Mouse (Mus musculus) MEL (cell line): ENCODE data around the gene Gm17622. TPM values are rescaled to one million over a fixed set of nuclear protein-coding genes. Genes with fewer than 3 reads are reported as not detected.

Experiments used
- polyA plus RNA-seq, 2 experiments: library from polyadenylated mRNA; stranded (reverse) in 1 of 2; unstranded in 1 of 2; fragments of >175 nt in 1 of 2; fragments of >200 nt in 1 of 2; gene quantifications; 2 replicates each; pipeline versions ENCODE4 v1.2.1 to v1.2.4; 2012; ENCODE audit warnings: low replicate concordance in 2 of 2, low read depth in 1 of 2; ENCODE audit not compliant: insufficient read length in 2 of 2, insufficient read depth in 1 of 2, missing spikeins in 1 of 2
- total RNA-seq: library from RNA; depleted of rRNA; stranded (reverse); fragments of 300-350 nt; gene quantifications from 2 replicates; pipeline ENCODE4 v1.2.3, GENCODE M21; 2012; rRNA removed

Gene Gm17622
- total and polyA plus RNA-seq, 3 experiments, result not detected

Other genes starting within 250 kb of the Gm17622 start
- 15.5 and 17.1 TPM in 2 replicates for gene Poc5, start 102.4 kb upstream of the Gm17622 start, total RNA-seq
- 10 to 100 TPM in 1 of 2 experiments, not detected in 1; 25.4 TPM for gene Poc5, start 102.4 kb upstream of the Gm17622 start, polyA plus RNA-seq
- 0.03 and 0.12 TPM in 2 replicates for gene Ankdd1b, start 19.5 kb upstream of the Gm17622 start, total RNA-seq
- gene Ankdd1b, start 19.5 kb upstream of the Gm17622 start, polyA plus RNA-seq, result not detected
- 2.8 and 2.9 TPM in 2 replicates for gene Polk, start 51.8 kb downstream of the Gm17622 start, total RNA-seq
- 1 to 10 TPM in 1 of 2 experiments, not detected in 1; 3.6 TPM for gene Polk, start 51.8 kb downstream of the Gm17622 start, polyA plus RNA-seq
- gene Col4a3bp, start 51.9 kb downstream of the Gm17622 start, total RNA-seq, result 8.8 and 8.9 TPM in 2 replicates
- gene Col4a3bp, start 51.9 kb downstream of the Gm17622 start, polyA plus RNA-seq, result 10 to 100 TPM in 1 of 2 experiments, not detected in 1; 12.1 TPM
- 52.5 and 54.1 TPM in 2 replicates for gene Hmgcr, start 180.2 kb downstream of the Gm17622 start, total RNA-seq
- gene Hmgcr, start 180.2 kb downstream of the Gm17622 start, polyA plus RNA-seq, result 10 to 100 TPM in 1 of 2 experiments, not detected in 1; 69.8 TPM